Mouse (Mus musculus): ENCODE data around the gene Pcdh15. TPM values are rescaled to one million over a fixed set of nuclear protein-coding genes. Genes with fewer than 3 reads are reported as not detected.

Gene Pcdh15
- polyA plus RNA-seq, 1 experiment = 6.0 TPM

DNA sequence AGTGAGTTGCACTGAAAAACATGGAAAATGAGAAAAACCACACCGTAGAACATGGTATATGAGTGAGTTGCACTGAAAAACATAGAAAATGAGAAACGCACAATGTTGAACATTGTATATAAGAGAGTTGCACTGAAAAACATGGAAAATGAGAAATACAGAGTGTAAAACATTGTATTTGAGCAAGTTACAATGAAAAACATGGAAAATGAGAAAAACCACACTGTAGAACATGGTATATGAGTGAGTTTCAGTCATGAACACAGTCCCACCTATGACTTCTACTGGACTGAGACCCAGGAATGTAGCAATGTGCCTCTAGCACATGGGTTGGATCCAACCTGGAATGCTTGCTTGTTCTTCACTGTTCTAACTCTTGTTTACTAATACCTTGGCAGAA, 279.9 kb downstream of the Pcdh15 start:
- 79% methylated on average over 2 of the region's 2 CpGs for WGBS

DNA sequence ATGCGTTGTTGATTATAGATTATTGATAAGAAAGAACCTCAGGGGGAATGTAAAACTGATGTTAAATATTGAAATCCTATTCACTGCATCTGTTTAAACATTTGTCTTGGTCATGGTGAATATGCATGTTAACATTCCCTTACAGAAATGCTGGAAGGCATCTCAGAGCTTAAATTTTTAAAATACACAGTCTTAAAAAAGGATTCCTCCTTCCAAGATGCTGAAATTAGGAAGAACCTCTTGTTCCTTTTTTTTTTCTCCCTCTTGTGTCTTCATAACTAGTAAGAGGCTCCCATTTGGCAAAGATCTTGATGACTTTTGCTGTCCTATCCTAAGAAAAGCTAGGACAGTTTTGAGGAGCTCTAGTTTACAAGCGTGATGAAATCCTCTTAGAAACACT, 284.9 kb downstream of the Pcdh15 start:
- H3K4me1 ChIP-seq (ENCODE audit: control insufficient read depth, insufficient read depth, low read length) = no peaks in the 10 kb centered on the region
- 90% methylated on average over 2 of the region's 2 CpGs for WGBS
- no peak overlapping the region for H3K4me3 ChIP-seq (replicated peaks; ENCODE audit: insufficient read depth, low read depth, low read length)
- no peak for DNase-seq
- TF ChIP-seq CTCF (IDR thresholded peaks at IDR 0.05; ENCODE audit: borderline replicate concordance, insufficient read depth, low read depth, low read length) = no peak
- no peak for TF ChIP-seq POLR2A (IDR thresholded peaks at IDR 0.05; ENCODE audit: borderline replicate concordance, insufficient read depth, low read length)
- no peak overlapping the region for H3K27ac ChIP-seq (ENCODE audit: insufficient read depth, low read length)
- H3K27me3 ChIP-seq (ENCODE audit: control insufficient read depth, insufficient read depth, low read length) = no peaks in the 10 kb centered on the region

More for the DNA sequence above, 279.9 kb downstream of the Pcdh15 start:
- H3K4me1 ChIP-seq (ENCODE audit: control insufficient read depth, insufficient read depth, low read length) = no peaks in the 10 kb centered on the region
- H3K4me3 ChIP-seq (replicated peaks; ENCODE audit: insufficient read depth, low read depth, low read length) = no peak overlapping the region
- no peak overlapping the region for H3K27ac ChIP-seq (ENCODE audit: insufficient read depth, low read length)
- H3K27me3 ChIP-seq (ENCODE audit: control insufficient read depth, insufficient read depth, low read length) = no peaks in the 10 kb centered on the region
- TF ChIP-seq POLR2A (IDR thresholded peaks at IDR 0.05; ENCODE audit: borderline replicate concordance, insufficient read depth, low read length) (no peak), CTCF (IDR thresholded peaks at IDR 0.05; ENCODE audit: borderline replicate concordance, insufficient read depth, low read depth, low read length) (no peak)
- no peak for DNase-seq

DNA sequence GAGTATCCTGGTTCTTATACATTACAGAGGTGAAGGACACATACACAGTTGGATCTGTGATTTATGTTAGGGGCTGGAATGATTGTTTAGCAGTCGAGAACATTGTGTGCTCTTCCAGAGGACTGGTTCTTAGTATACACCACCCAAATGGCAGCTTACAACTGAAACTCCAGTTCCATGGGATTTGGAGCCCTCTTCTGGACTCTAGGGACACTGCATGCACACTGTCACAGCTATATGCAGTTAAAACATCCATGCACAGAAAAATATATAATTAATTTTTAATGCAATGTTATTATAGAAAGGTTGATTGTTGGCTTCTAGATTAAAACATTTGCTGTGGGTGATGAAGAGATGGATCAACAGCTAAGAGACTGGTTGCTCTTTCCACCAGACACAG, 301.3 kb downstream of the Pcdh15 start:
- no peaks in the 10 kb centered on the region for H3K27me3 ChIP-seq (ENCODE audit: control insufficient read depth, insufficient read depth, low read length)
- H3K4me1 ChIP-seq (ENCODE audit: control insufficient read depth, insufficient read depth, low read length) = no peaks in the 10 kb centered on the region
- no peak for DNase-seq
- WGBS = 83% methylated on average over 1 of the region's 1 CpGs
- no peak overlapping the region for H3K27ac ChIP-seq (ENCODE audit: insufficient read depth, low read length)
- no peak overlapping the region for H3K4me3 ChIP-seq (replicated peaks; ENCODE audit: insufficient read depth, low read depth, low read length)
- TF ChIP-seq POLR2A (IDR thresholded peaks at IDR 0.05; ENCODE audit: borderline replicate concordance, insufficient read depth, low read length) (no peak), CTCF (IDR thresholded peaks at IDR 0.05; ENCODE audit: borderline replicate concordance, insufficient read depth, low read depth, low read length) (no peak)

DNA sequence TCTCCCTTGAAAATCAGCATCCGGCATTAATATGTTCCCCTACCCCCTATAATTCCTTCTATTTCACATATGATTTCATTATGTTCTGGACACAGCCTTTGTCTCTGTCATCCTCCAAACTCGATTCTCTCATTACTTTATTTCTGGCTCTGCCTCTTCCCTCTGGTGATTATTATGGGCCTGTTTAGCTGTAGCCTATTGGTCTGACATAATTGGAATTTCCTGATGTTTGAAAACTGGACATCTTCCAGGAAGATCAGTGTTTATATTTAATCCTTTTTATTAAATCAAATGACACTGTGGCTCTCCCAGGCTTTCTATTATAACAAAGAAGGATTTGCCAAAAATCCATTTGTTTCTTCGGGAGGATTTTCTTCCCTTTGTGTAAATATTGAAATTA, 326.3 kb downstream of the Pcdh15 start:
- no peak for DNase-seq
- no peaks in the 10 kb centered on the region for H3K4me1 ChIP-seq (ENCODE audit: control insufficient read depth, insufficient read depth, low read length)
- no peak for TF ChIP-seq CTCF (IDR thresholded peaks at IDR 0.05; ENCODE audit: borderline replicate concordance, insufficient read depth, low read depth, low read length)
- TF ChIP-seq POLR2A (IDR thresholded peaks at IDR 0.05; ENCODE audit: borderline replicate concordance, insufficient read depth, low read length) = no peak
- H3K4me3 ChIP-seq (replicated peaks; ENCODE audit: insufficient read depth, low read depth, low read length) = no peak overlapping the region
- WGBS = 53% methylated on average over 3 of the region's 3 CpGs
- no peaks in the 10 kb centered on the region for H3K27me3 ChIP-seq (ENCODE audit: control insufficient read depth, insufficient read depth, low read length)
- no peak overlapping the region for H3K27ac ChIP-seq (ENCODE audit: insufficient read depth, low read length)

DNA sequence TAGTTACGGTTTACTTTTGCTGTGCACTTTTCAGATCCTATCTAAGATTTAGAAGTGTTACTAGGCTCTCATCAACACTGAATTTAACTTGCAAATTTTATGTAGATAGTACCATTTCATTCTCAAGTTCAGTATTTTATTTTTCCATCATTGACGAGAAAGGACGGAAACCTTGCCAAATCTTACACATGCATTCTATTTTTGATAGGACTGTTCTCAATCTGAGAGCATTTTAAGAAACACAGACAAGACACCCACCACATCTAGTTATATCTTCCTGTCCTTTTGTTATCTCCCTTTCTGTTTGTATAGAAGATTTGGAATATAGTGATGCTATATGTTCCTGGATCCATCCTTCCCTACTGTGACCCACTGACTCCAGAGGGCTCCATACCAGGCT, 332.2 kb downstream of the Pcdh15 start:
- 91% methylated on average over 3 of the region's 3 CpGs for WGBS
- no peaks in the 10 kb centered on the region for H3K4me1 ChIP-seq (ENCODE audit: control insufficient read depth, insufficient read depth, low read length)
- no peak for DNase-seq
- TF ChIP-seq POLR2A (IDR thresholded peaks at IDR 0.05; ENCODE audit: borderline replicate concordance, insufficient read depth, low read length) (no peak), CTCF (IDR thresholded peaks at IDR 0.05; ENCODE audit: borderline replicate concordance, insufficient read depth, low read depth, low read length) (no peak)
- no peak overlapping the region for H3K4me3 ChIP-seq (replicated peaks; ENCODE audit: insufficient read depth, low read depth, low read length)
- H3K27ac ChIP-seq (ENCODE audit: insufficient read depth, low read length) = no peak overlapping the region
- H3K27me3 ChIP-seq (ENCODE audit: control insufficient read depth, insufficient read depth, low read length) = no peaks in the 10 kb centered on the region

DNA sequence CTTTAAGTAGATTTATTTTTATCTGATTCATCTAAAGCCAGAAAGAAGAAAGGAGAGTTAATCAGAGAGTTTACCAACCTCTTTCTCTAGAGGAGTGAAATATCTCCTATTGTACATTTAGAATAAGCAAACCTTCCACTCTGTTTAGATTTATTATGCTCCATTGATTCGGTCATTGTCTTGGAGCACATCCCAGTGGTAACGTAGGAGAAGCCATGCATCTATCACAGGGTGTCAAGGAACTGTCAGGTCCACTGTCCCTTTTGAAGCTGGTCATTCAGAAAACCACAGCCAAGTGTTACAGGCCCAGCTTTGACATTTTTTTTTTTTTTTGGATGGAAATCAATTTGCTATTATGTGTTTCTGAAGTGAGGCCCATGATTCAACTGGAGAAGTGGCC, 384.9 kb downstream of the Pcdh15 start:
- Histone ChIP-seq H3K4me1 (ENCODE audit: control insufficient read depth, insufficient read depth, low read length) (no peaks in the 10 kb centered on the region), H3K27me3 (ENCODE audit: control insufficient read depth, insufficient read depth, low read length) (no peaks in the 10 kb centered on the region), H3K4me3 (replicated peaks; ENCODE audit: insufficient read depth, low read depth, low read length) (no peak overlapping the region), H3K27ac (ENCODE audit: insufficient read depth, low read length) (no peak overlapping the region)
- TF ChIP-seq CTCF (IDR thresholded peaks at IDR 0.05; ENCODE audit: borderline replicate concordance, insufficient read depth, low read depth, low read length) = no peak
- no peak for TF ChIP-seq POLR2A (IDR thresholded peaks at IDR 0.05; ENCODE audit: borderline replicate concordance, insufficient read depth, low read length)
- 12% methylated on average over 2 of the region's 2 CpGs for WGBS
- no peak for DNase-seq

DNA sequence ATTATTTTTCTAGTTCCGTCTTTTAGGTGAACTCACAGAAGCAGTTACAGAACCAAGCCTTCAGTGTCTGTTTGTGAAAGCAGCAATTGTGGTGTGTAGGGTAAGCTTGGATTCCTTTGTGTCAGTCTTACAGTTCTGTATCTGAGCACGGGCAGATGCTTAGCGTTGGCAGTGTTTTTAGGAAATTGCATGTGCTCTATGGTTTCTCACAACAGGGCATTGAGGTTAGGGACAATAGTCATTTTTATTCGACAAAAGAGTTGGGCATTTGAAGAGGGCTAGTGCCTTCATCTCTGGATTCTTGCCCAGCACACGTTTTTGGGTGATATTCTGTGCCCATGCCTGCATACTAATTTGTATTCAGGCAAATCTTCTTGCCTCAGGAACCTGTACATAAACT, 392.5 kb downstream of the Pcdh15 start:
- Histone ChIP-seq H3K4me3 (replicated peaks; ENCODE audit: insufficient read depth, low read depth, low read length) (no peak overlapping the region), H3K27ac (ENCODE audit: insufficient read depth, low read length) (no peak overlapping the region), H3K27me3 (ENCODE audit: control insufficient read depth, insufficient read depth, low read length) (no peaks in the 10 kb centered on the region), H3K4me1 (ENCODE audit: control insufficient read depth, insufficient read depth, low read length) (no peaks in the 10 kb centered on the region)
- 20% methylated on average over 5 of the region's 5 CpGs for WGBS
- no peak for TF ChIP-seq POLR2A (IDR thresholded peaks at IDR 0.05; ENCODE audit: borderline replicate concordance, insufficient read depth, low read length)
- no peak for TF ChIP-seq CTCF (IDR thresholded peaks at IDR 0.05; ENCODE audit: borderline replicate concordance, insufficient read depth, low read depth, low read length)
- DNase-seq = peak in 1 of 2 experiments; percentile 3

DNA sequence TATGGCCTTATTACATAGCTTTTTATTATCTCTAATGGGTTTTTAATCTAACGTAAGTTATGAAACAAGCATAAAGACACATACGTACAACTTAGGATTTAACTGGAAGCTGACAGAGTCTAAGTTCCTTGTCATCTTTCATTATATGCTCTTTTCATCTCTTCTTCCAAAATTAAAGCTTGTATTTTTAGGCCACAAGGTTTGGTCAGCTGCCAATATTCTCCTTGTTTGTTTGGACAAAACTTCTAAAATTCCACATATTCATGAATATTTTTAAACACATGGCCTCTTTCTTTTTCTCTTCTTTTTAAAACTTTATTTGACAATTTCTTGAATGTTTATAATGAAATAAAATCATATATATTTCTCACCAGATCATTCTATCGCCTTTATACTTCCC, 415.7 kb downstream of the Pcdh15 start:
- TF ChIP-seq CTCF (IDR thresholded peaks at IDR 0.05; ENCODE audit: borderline replicate concordance, insufficient read depth, low read depth, low read length) (no peak), POLR2A (IDR thresholded peaks at IDR 0.05; ENCODE audit: borderline replicate concordance, insufficient read depth, low read length) (no peak)
- Histone ChIP-seq H3K4me3 (replicated peaks; ENCODE audit: insufficient read depth, low read depth, low read length) (no peak overlapping the region), H3K27ac (ENCODE audit: insufficient read depth, low read length) (no peak overlapping the region), H3K4me1 (ENCODE audit: control insufficient read depth, insufficient read depth, low read length) (no peaks in the 10 kb centered on the region), H3K27me3 (ENCODE audit: control insufficient read depth, insufficient read depth, low read length) (no peaks in the 10 kb centered on the region)
- no peak for DNase-seq
- 83% methylated on average over 3 of the region's 3 CpGs for WGBS

Data from cerebellum, adult 2 months (tissue).